Mouse (Mus musculus) lung, postnatal 36 days (tissue): ENCODE measurements around the gene Ldlrap1.

Experiments
- DNase-seq: peaks from one replicate; pipeline ENCODE4 v3.0.0; 2022; ENCODE audit warnings: mixed read lengths

Ldlrap1 gene

DNA sequence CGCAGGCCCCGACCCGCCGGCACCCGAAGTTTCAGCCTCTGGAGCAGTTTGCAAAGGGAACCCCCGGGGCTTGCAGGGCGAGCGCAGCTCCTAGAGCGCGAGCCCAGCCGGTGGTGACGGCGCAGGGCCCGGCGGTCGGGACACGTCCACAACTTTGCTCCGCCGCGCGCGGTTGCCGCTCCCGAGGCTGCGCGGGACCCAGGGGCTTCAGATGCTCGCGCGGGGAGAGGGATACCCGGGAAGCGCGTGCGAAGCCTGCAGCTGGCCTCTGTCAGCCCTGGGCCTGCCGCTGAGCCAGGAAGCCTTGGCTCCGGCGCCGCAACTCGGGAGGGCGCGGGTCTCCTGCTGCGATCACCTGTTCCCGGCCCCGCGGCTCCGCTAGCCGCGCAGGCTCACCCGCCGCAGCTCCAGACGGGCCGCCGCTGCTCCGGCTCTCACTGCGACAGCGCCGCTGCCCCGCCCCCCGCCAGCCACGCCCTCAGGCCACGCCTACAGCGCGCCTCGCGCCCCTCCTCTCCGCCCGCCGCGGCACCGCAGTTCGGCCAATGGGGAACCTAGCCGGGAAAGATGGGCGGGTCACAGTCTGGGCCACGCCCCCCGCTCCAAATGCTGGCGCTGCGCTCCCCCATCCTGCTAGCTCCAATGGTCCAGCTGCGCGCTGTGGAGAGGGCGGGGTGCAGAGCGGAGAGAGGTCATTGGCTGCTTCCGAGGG lies 63.8 kb downstream of the Ldlrap1 start, which contains the start of gene Man1c1:
TSS of gene Man1c1 (minus strand) at position 456 of the 712 bp plus-strand sequence.
- peak; percentile 99 for DNase-seq

- peak; percentile 60 for DNase-seq
Measured at GRCm38 (mm10) chr4:134702981-134703834, 64.6 kb downstream of the Ldlrap1 start.

- peak; percentile 89 for DNase-seq
Measured at GRCm38 (mm10) chr4:134701934-134702333, 65.9 kb downstream of the Ldlrap1 start.

- DNase-seq = no peak
Measured at GRCm38 (mm10) chr4:134700911-134701310, 66.9 kb downstream of the Ldlrap1 start.

GRCm38 (mm10) chr4:134693202-134693940 lies 74.5 kb downstream of the Ldlrap1 start:
- no peak for DNase-seq

DNA sequence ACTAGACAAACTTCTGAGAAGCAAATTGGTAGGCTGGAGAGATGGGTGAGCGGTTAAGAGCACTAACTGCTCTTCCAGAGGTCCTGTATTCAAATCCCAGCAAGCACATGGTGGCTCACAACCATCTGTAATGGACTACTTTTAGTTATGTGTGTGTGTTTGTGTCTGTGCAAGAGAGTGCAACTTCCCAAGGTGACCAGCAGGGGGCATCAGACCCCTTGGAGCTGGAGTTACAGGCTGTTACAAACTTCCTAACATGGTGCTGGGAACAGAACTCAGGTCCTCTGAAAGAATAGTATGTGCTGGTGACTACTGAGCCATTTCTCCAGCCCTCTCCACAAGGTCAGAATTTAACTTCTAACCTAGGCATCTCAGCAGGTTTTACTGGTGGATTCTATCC lies 75.4 kb downstream of the Ldlrap1 start:
- no peak for DNase-seq
